Mouse (Mus musculus): ENCODE data around the gene Thsd4.

The Thsd4 gene

DNA sequence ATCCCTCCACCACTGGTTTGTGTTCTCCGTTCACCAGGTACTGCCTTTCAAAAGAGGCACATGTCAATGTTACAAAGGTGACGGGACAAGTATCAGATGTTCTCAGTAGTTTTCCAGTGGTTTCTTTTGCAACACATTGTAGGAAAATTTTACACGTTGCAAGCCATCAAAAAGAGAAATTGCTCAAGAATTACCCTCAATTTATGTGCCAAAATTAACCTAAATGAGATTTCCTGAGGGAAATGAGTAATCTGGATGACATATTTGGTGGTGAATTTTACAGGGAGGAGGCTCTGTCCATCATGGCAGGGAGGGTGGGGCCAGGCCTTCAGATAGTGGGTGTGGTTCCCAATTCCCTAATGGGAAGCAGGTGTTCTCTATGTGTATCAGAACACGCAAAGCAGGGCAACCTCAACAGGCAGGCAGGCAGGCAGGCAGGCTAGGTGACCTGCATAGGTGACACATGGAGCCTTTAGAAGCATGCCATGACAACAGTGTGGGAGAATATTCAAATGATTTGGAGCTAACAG lies 458.6 kb downstream of the Thsd4 start:
- DNase-seq (ENCODE audit: low spot score), result no peak

- no peak for DNase-seq (ENCODE audit: low spot score)
These were observed 465.7 kb downstream of the Thsd4 start for GRCm38 (mm10) chr9:60056131-60056530.

- no peak for DNase-seq (ENCODE audit: low spot score)
These were observed 466.9 kb downstream of the Thsd4 start for GRCm38 (mm10) chr9:60054951-60055350.

DNA sequence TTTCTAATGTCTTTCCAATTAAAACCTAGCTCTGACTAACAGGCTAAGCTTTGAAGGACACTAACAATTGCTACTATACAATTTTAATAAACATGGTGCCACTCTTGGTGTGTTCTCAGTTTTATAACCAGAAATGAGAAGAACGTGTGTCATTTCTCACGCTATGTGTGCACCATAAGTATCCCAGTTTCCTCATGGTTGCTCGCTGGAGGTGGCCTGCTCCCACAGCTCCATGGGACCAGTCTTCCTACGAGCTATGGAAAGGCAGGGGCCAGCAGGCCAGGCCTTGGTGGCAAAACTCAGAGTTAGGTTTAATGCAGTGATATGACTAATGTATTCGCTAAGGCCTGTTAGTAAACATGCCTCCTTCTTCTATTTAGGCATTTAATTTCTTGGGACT lies 468.7 kb downstream of the Thsd4 start:
- DNase-seq (ENCODE audit: low spot score), result no peak

- DNase-seq (ENCODE audit: low spot score), result no peak
These were observed 469.4 kb downstream of the Thsd4 start for GRCm38 (mm10) chr9:60052415-60052814.

GRCm38 (mm10) chr9:60043175-60043574 lies 478.7 kb downstream of the Thsd4 start:
- DNase-seq (ENCODE audit: low spot score), result no peak

DNA sequence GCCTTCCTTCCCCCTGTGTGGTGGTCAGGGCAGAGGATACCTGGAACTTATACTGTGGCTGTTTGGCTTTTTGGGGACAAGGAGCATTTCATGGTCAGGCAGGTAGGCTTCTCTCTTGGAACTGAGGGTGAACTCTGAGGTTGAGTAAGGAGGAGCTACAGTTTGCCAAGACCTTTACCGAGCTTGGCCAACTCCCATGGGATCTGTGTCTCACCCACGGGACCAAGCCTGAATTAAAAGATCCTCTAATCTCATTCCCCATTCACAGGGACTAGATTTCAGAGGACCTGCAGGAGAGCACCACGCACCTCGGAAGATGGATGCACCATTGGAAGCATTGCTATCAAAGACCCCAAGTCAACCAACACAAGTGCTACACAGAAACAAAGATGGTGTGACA lies 487.0 kb downstream of the Thsd4 start:
- DNase-seq (ENCODE audit: low spot score), result no peak

DNA sequence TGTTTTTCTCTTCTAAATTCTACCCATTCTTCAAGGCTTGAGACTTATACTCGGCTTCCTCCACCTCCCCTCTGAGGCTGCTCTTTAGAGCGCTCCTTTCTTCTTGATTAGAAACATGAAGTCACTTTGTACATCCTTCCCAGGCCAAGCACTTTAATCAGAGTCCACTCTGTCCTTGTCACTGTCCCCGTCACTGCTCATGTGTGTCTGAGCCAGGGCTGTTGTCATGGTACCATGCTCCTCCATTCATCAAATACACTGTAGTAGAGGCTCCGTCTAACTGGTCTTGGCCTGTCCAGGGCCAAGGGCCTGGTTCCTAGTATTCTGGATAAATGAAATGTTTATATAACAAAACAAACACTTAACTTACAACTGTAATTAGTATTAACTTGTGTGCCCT lies 494.6 kb downstream of the Thsd4 start:
- DNase-seq (ENCODE audit: low spot score), result no peak

DNA sequence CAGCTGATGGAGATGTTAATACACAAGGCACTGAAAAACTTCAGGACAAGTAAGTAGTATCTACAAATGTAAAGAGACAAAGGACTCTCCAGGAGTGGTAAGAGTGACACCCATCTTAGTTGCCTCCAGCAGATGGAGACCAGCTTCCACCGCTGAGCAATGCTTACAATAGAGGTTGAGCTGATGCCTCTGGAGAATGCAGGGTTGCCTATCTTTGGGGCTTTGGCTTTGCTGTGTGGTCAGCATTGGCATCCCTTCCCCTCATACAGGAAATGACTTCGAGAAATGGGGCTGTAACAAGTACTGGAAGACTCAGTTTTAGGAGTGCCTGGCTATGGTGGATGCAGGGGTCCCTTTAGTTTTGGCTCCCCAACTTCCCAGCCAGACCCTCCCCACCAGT lies 495.1 kb downstream of the Thsd4 start:
- DNase-seq (ENCODE audit: low spot score), result no peak

- no peak for DNase-seq (ENCODE audit: low spot score)
These were observed 495.9 kb downstream of the Thsd4 start for GRCm38 (mm10) chr9:60025919-60026318.

- peak; percentile 32 for DNase-seq (ENCODE audit: low spot score)
These were observed 496.9 kb downstream of the Thsd4 start for GRCm38 (mm10) chr9:60024971-60025370.

GRCm38 (mm10) chr9:60024545-60024944 lies 497.3 kb downstream of the Thsd4 start:
- no peak for DNase-seq (ENCODE audit: low spot score)

DNA sequence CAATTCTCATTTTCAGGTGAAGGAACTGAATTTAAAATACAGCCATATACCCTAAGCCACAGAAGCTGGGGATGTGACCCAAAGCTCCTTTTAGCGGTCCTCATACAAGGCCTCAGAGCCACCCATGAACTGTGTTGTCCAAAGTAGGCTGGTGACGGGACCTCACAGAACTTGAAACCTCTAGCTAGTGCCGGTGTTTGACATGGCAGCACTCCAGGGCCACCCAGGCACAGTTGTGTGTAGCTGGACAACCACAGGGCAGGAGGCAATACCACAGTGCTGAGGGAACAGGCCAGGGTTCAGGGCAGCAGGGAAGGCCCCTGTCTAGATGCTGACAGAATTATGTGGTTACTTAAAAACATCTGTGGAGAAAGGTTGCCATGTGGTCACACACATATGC lies 499.5 kb downstream of the Thsd4 start:
- DNase-seq (ENCODE audit: low spot score), result no peak

DNA sequence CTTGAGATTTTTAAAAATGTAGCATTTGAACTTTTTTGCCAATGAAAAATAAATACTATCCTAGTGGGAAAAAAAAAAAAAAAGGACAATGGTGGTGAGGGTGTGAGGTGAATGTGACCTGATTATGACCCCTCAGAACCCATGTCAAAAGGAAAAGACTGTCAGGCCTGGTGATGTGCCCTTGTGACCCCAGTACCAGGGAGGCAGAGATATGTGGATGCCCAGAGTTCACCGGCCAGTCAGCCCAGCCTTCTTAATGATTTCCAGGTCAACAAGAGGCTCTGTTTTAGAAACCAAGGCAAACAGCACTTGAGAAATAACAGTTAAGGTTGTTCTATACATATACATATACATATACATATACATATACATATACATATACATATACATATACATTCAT lies 501.4 kb downstream of the Thsd4 start:
- no peak for DNase-seq (ENCODE audit: low spot score)

- DNase-seq (ENCODE audit: low spot score), result no peak
These were observed 511.6 kb downstream of the Thsd4 start for GRCm38 (mm10) chr9:60010285-60010684.

GRCm38 (mm10) chr9:60008936-60009335 lies 512.9 kb downstream of the Thsd4 start:
- DNase-seq (ENCODE audit: low spot score), result no peak

DNA sequence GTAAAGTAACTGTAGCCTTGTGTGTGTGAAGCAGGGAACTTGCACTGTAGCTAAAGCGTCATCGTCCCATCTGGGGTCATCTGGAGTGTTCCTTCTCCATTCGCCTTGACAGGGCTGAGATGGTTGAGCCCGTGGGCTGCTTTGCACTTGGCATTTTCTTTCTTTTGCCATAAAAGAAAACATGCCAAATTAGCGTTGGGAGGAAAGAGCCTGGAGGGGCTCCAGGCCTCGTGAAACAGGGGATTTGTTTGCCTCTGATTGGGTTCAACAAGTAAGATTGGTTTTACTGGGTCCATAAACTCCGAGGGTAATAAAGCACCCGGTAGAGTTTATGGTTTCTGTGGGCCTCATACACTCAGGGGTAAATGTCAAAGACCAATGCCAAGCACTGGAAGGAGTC lies 519.5 kb downstream of the Thsd4 start:
- DNase-seq (ENCODE audit: low spot score), result no peak

DNA sequence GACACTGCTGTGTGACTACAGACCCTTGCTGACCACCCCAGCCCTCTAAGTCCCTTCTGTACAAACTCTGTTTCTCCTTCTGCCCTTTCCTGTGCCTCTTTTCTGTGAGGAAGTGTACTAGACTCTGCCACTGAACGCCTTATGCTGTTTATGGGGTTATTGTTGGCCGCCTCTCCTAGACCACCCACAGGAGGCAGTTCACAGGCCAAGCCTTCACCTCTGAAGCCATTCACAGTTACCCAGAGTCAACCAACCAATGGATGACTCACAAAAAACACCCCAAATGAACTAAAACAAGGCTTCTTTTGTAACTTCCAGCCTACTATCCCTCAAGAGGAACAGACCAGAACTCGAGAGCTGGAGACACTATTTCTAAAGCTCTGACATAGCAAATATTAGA lies 520.4 kb downstream of the Thsd4 start:
- DNase-seq (ENCODE audit: low spot score), result no peak

DNA sequence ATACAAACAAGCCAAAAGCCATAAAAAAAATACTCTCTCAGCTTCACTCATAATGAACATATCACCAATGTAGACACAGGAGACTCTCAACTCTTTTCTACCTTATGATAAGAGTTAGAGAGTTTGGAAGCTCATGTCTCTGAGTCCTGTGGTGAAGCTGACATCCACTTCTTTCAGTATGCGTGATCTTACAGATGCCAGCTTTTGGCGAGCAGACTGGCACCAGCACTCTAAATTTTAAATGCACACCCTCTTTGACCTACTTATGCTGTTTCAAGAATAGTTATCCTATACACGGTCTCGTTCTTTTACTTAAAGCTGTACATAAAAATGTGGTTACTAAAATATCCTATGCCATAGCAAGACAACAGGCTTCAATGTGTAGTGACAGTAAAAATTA lies 524.1 kb downstream of the Thsd4 start:
- no peak for DNase-seq (ENCODE audit: low spot score)

DNA sequence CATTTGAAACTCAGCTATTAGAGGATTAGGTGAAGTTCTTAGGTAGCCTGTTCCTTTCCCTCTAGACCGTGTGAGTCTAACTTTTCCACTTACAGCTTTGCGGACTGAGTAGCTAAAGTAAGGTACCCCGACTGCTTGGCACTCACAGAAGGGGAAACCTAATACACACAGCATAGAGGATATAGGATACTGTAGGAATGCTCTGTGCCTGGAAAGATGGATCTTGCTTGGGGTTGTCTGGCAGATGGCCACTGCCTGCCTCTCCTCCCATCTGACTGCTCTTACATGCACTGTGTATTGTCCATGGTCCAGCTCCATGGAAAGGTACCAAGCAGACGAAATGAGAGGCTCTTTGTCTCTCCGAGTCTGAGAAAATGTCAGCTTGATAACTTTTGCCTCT lies 530.4 kb downstream of the Thsd4 start:
- DNase-seq (ENCODE audit: low spot score), result no peak

GRCm38 (mm10) chr9:59989864-59990263 lies 532.0 kb downstream of the Thsd4 start:
- DNase-seq (ENCODE audit: low spot score), result peak; percentile 85

DNA sequence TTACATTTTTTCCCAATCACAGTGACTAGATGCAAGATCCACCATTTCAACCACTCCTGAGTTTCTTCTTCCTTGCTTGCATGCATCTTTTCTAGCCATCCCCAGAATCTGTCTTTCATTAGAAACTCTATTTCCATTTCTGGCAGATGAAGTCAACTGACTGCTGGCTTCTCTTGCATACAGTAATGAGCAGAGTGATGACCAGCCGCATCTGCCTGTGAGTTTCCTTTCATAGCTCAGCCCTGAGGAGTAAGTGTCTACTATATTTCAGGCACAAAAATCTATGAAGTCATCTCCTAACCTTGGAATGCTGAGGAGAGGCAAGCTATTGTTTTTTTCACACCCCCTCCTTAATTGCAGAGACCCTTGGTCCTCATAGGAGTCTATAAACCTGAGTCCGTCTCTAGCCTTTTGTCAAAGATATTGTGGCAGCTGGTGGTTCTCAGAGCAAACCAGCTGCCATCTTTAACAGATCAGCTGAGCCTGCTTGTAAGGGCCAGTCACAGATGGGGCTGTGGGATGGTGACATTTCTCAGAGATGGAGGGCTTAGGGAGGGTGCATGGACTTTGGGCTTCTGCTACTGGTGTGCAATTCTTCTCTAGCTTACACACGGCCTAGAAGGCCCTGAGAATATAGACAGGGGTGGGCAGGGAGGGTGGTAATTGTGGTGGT lies 535.8 kb downstream of the Thsd4 start:
- DNase-seq (ENCODE audit: low spot score), result peak; percentile 22

DNA sequence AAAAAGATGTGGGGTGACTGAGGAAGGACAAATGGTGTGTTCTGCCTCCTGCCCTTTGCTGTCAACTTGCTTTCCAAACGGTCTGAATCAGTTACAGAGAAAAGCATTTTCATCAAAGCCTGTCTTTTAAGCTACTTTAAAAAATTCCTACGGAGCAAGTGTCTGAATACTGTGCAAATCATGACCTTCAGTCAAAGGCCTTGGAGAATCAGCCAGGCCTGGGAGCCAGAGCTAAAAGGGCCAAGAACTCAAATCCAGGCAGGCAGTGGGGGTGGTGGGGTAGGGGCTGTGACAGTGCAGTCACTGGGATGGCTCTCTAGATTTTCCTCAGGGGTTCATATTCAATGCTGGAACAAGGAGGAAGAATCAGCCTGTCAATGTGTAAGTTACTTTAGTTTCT lies 540.7 kb downstream of the Thsd4 start:
- no peak for DNase-seq (ENCODE audit: low spot score)

DNA sequence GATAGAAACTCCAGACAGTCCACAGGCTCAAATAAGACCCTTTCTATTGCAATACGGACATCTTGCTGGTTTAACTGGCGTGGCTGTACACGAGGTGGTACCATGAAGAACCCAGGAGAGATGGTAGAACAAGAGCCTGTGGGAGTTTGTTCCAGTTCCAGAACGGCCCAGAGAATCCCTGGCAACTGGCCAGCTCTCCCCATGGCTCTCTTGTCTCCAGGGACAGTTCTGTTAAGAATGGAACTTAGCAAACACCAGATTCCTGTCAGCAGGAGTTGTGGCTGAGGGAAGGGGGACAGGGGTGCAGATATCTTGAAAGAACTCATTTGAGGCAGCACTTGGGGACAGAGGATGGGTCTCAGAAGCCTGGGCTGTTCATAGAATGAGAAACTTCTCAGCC lies 550.6 kb downstream of the Thsd4 start:
- no peak for DNase-seq (ENCODE audit: low spot score)

All from retina, embryonic 14.5 days (tissue).